In the genomic region with DNA sequence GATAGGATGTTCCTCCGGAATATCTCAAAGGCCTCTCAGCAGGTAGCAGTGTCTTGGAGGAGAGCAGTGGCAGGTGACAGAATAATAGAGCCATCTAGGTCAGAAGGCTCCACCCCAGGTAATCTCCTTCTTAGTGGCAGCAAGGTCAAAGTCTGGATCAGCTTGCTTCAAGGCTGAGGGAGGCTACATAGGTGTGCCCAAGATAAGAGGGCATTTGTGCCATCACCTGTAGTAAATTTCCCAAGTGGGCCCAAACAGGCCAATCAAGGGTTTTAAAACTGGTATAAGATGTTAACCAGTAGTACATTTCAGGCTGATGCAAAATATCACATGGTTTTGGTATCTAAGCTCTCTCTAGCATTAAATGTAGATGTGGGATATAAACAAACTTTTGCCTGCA, we compare ENCODE assay signal across 41 mouse cellular contexts. TPM values are rescaled to one million over a fixed set of nuclear protein-coding genes. Genes with fewer than 3 reads are reported as not detected.
"Had no signal": no experiment of that assay in that cellular context is flagged by ENCODE, and none has a peak within 500 bp of the region (broad histone marks: within the 10 kb centered on the region; RNA-seq: fewer than 3 reads in every experiment).

No protein-coding gene starts in this region.

- H3K36me3 ChIP-seq: heart, embryonic 13.5 days; heart, embryonic 15.5 days; hindbrain, embryonic 13.5 days; hindbrain, embryonic 15.5 days; limb, embryonic 12.5 days; liver, embryonic 13.5 days; liver, embryonic 15.5 days had no signal

- H3K9ac ChIP-seq: heart, embryonic 13.5 days; heart, embryonic 15.5 days; hindbrain, embryonic 13.5 days; hindbrain, embryonic 15.5 days; limb, embryonic 12.5 days; liver, embryonic 13.5 days; liver, embryonic 15.5 days; liver, postnatal 0 days had no signal

- H3K4me1 ChIP-seq: heart, embryonic 13.5 days; heart, embryonic 15.5 days; hindbrain, embryonic 13.5 days; hindbrain, embryonic 15.5 days; limb, embryonic 12.5 days; liver, embryonic 13.5 days; liver, embryonic 15.5 days had no signal

- H3K4me2 ChIP-seq: heart, embryonic 11.5 days; heart, embryonic 13.5 days; heart, embryonic 15.5 days; hindbrain, embryonic 13.5 days; hindbrain, embryonic 15.5 days; limb, embryonic 12.5 days; liver, embryonic 11.5 days; liver, embryonic 13.5 days; liver, embryonic 15.5 days had no signal

- DNase-seq: gastrocnemius, postnatal 14 days; gastrocnemius, postnatal 36 days; heart, adult 11 months; heart, adult 2 months; heart, postnatal 14 days; heart, postnatal 36 days; kidney, adult 18-20 months; kidney, adult 8-10 months; kidney, postnatal 10 days; kidney, postnatal 25 days; kidney, postnatal 4 days; layer of hippocampus, postnatal 36 days; left cerebral cortex, postnatal 4 days; liver; liver, embryonic 13.5 days; liver, postnatal 0 days had no signal

- ATAC-seq: hindbrain, postnatal 0 days; liver, postnatal 0 days had no signal

- H3K4me3 ChIP-seq: heart, adult 2 months; heart, embryonic 13.5 days; heart, embryonic 15.5 days; hindbrain, embryonic 13.5 days; hindbrain, embryonic 15.5 days; layer of hippocampus, adult 2 months; limb, embryonic 12.5 days; liver, embryonic 13.5 days; liver, embryonic 15.5 days had no signal

- H3K27me3 ChIP-seq: heart, embryonic 13.5 days; heart, embryonic 15.5 days; hindbrain, embryonic 13.5 days; hindbrain, embryonic 15.5 days; limb, embryonic 12.5 days; liver, embryonic 13.5 days; liver, embryonic 15.5 days had no signal

- H3K27ac ChIP-seq: heart, adult 2 months; heart, embryonic 13.5 days; heart, embryonic 15.5 days; hindbrain, embryonic 13.5 days; hindbrain, embryonic 15.5 days; hindbrain, postnatal 0 days; layer of hippocampus, adult 2 months; limb, embryonic 12.5 days; liver, embryonic 13.5 days; liver, embryonic 15.5 days had no signal

- H3K9me3 ChIP-seq: heart, embryonic 15.5 days; hindbrain, embryonic 13.5 days; hindbrain, embryonic 15.5 days; liver, embryonic 15.5 days had no signal

RNA-seq across cellular contexts. Expression of gene Olfr166, which starts 19.1 kb away (rescaled TPM):
- total RNA-seq: gastrocnemius, adult 18-20 months; gastrocnemius, adult 8-10 months; gastrocnemius, postnatal 14 days; gastrocnemius, postnatal 36 days; heart, adult 2 months; heart, postnatal 14 days; heart, postnatal 36 days; hematopoietic stem cell, adult 5-6 weeks; layer of hippocampus, adult 2 months; layer of hippocampus, postnatal 10 days; layer of hippocampus, postnatal 36 days; left cerebral cortex, adult 18-20 months; left cerebral cortex, adult 8-10 months; left cerebral cortex, postnatal 10 days; left cerebral cortex, postnatal 25 days; left cerebral cortex, postnatal 4 days had no signal
- polyA plus RNA-seq: gonadal fat pad, adult 2 months; heart, adult 2 months; heart, embryonic 11.5 days; heart, embryonic 13.5 days; heart, embryonic 15.5 days; heart, postnatal 0 days; hindbrain, embryonic 11.5 days; hindbrain, embryonic 13.5 days; hindbrain, embryonic 15.5 days; hindbrain, postnatal 0 days; intestine, embryonic 14.5 days; kidney, embryonic 14.5 days; kidney, embryonic 16.5 days; limb, embryonic 12.5 days; limb, embryonic 14.5 days; liver, embryonic 11.5 days; liver, embryonic 13.5 days; liver, embryonic 15.5 days; liver, postnatal 0 days had no signal

RNA-seq across cellular contexts. Expression of gene Olfr165, which starts 41.4 kb away (rescaled TPM):
- total RNA-seq: gastrocnemius, adult 18-20 months; gastrocnemius, adult 8-10 months; gastrocnemius, postnatal 14 days; gastrocnemius, postnatal 36 days; heart, adult 2 months; heart, postnatal 14 days; heart, postnatal 36 days; hematopoietic stem cell, adult 5-6 weeks; hindbrain, postnatal 0 days; layer of hippocampus, adult 2 months; layer of hippocampus, postnatal 10 days; layer of hippocampus, postnatal 36 days; left cerebral cortex, adult 18-20 months; left cerebral cortex, adult 8-10 months; left cerebral cortex, postnatal 10 days; left cerebral cortex, postnatal 25 days; left cerebral cortex, postnatal 4 days had no signal
- polyA plus RNA-seq: gonadal fat pad, adult 2 months; heart, adult 2 months; heart, embryonic 11.5 days; heart, embryonic 13.5 days; heart, embryonic 15.5 days; heart, postnatal 0 days; hindbrain, embryonic 11.5 days; hindbrain, embryonic 13.5 days; hindbrain, embryonic 15.5 days; hindbrain, postnatal 0 days; intestine, embryonic 14.5 days; kidney, embryonic 14.5 days; kidney, embryonic 16.5 days; limb, embryonic 12.5 days; limb, embryonic 14.5 days; liver, embryonic 11.5 days; liver, embryonic 13.5 days; liver, embryonic 15.5 days; liver, postnatal 0 days had no signal

RNA-seq across cellular contexts. Expression of gene Olfr167, which starts 57.7 kb away (rescaled TPM):
- total RNA-seq: gastrocnemius, adult 18-20 months; gastrocnemius, adult 8-10 months; gastrocnemius, postnatal 14 days; gastrocnemius, postnatal 36 days; heart, adult 2 months; heart, postnatal 14 days; heart, postnatal 36 days; hematopoietic stem cell, adult 5-6 weeks; hindbrain, postnatal 0 days; layer of hippocampus, adult 2 months; layer of hippocampus, postnatal 10 days; layer of hippocampus, postnatal 36 days; left cerebral cortex, adult 18-20 months; left cerebral cortex, adult 8-10 months; left cerebral cortex, postnatal 10 days; left cerebral cortex, postnatal 25 days; left cerebral cortex, postnatal 4 days had no signal
- polyA plus RNA-seq: gonadal fat pad, adult 2 months; heart, adult 2 months; heart, embryonic 11.5 days; heart, embryonic 13.5 days; heart, embryonic 15.5 days; heart, postnatal 0 days; hindbrain, embryonic 11.5 days; hindbrain, embryonic 13.5 days; hindbrain, embryonic 15.5 days; hindbrain, postnatal 0 days; intestine, embryonic 14.5 days; kidney, embryonic 14.5 days; kidney, embryonic 16.5 days; limb, embryonic 12.5 days; limb, embryonic 14.5 days; liver, embryonic 11.5 days; liver, embryonic 13.5 days; liver, embryonic 15.5 days; liver, postnatal 0 days had no signal
